Comparison of ENCODE assay signal across 15 mouse cellular contexts in the genomic region with DNA sequence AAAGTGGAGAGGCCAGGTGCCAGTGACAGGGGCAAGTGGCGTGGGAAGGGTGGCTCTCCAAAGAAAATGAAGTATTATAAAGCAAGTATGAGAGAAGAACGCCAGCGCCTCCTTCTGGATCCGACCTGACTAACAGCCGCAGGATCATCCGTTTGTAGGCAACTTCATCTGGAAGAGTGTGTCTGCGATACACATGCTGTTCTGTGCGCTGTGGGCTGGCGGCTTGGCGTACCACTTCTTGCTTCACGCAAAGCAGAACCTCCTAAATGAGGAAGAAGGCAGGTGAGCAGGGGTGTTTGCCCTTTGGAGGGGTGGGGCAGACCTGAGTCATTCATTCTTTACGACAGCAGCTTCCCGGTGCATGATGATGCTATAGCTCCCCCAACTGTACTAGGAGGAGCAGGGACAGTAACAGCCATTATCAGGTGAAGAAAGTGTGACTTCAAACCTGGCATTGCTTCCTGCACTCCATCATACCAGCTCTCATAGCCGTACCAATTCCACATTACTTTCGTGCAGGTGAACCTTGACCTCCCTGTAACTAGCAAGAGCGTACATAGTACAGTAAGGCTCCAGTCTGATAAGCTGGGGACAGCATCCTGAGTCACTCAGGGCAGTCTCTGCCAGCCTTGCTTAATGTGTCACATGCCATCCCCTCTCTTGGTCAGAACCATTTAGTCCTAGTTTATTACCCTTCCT. TPM values are rescaled to one million over a fixed set of nuclear protein-coding genes. Genes with fewer than 3 reads are reported as not detected.
A peak's percentile ranks its signal among the peaks of the same experiment; 100 is the strongest.
DNase-seq lines count a peak whose midpoint lies in the region; ATAC-seq and TF ChIP-seq lines count a peak whose summit lies in the region.
"Had no signal": no experiment of that assay in that cellular context is flagged by ENCODE, and none has a peak within 500 bp of the region (broad histone marks: within the 10 kb centered on the region; RNA-seq: fewer than 3 reads in every experiment).

No protein-coding gene starts in this region.

- no peak overlapping the region for H3K4me3 ChIP-seq in intestine, embryonic 14.5 days (ENCODE audit: low read depth, low read length)
- H3K4me3 ChIP-seq in cerebellum, adult 2 months (replicated peaks; ENCODE audit: insufficient read depth, low read depth, low read length) = no peak overlapping the region
- H3K4me3 ChIP-seq: hindbrain, embryonic 12.5 days; midbrain, embryonic 10.5 days; myocyte had no signal

- H3K9me3 ChIP-seq in intestine, embryonic 14.5 days (ENCODE audit: control insufficient read depth, low read length) = no peaks in the 10 kb centered on the region
- H3K9me3 ChIP-seq: hindbrain, embryonic 12.5 days; midbrain, embryonic 10.5 days had no signal

- H3K36me3 ChIP-seq in intestine, embryonic 14.5 days (ENCODE audit: control insufficient read depth, insufficient read depth, low read length) = no peaks in the 10 kb centered on the region
- H3K36me3 ChIP-seq: hindbrain, embryonic 12.5 days had no signal

- H3K27ac ChIP-seq in intestine, embryonic 14.5 days (ENCODE audit: low read depth) = no peak overlapping the region
- H3K27ac ChIP-seq in cerebellum, adult 2 months (ENCODE audit: insufficient read depth, low read length) = no peak overlapping the region
- H3K27ac ChIP-seq: hindbrain, embryonic 12.5 days; midbrain, embryonic 10.5 days had no signal

- no peak overlapping the region for H3K4me2 ChIP-seq in intestine, embryonic 14.5 days (ENCODE audit: low read length)
- H3K4me2 ChIP-seq: heart, embryonic 11.5 days; hindbrain, embryonic 12.5 days had no signal

- no peaks in the 10 kb centered on the region for H3K4me1 ChIP-seq in intestine, embryonic 14.5 days (replicated peaks; ENCODE audit: control insufficient read depth, insufficient read depth, low read length)
- H3K4me1 ChIP-seq in cerebellum, adult 2 months (ENCODE audit: control insufficient read depth, insufficient read depth, low read length) = no peaks in the 10 kb centered on the region
- H3K4me1 ChIP-seq: hindbrain, embryonic 12.5 days; midbrain, embryonic 10.5 days had no signal

- DNase-seq in adrenal gland, adult 8-10 months = peak; percentile 35
- no peak for DNase-seq in adrenal gland, postnatal 25 days
- DNase-seq in lung, postnatal 10 days = peak; percentile 14
- DNase-seq in lung, adult 18-20 months = no peak
- DNase-seq in intestine, embryonic 14.5 days (ENCODE audit: low spot score) = no peak
- DNase-seq in Muller cell, postnatal 12 days (ENCODE audit: inconsistent ontology term) = no peak
- no peak for DNase-seq in cerebellum, adult 2 months
- no peak for DNase-seq in urinary bladder, postnatal 25 days (ENCODE audit: low spot score)
- DNase-seq: B cell, adult 2 months; lung, adult 2 months; thymus, adult 18-20 months had no signal

- no peak for TF ChIP-seq POLR2A in cerebellum, adult 2 months (IDR thresholded peaks at IDR 0.05; ENCODE audit: borderline replicate concordance, insufficient read depth, low read length)

- H3K27me3 ChIP-seq in intestine, embryonic 14.5 days (replicated peaks; ENCODE audit: control insufficient read depth, insufficient read depth, low read length) = no peaks in the 10 kb centered on the region
- H3K27me3 ChIP-seq in cerebellum, adult 2 months (ENCODE audit: control insufficient read depth, insufficient read depth, low read length) = no peaks in the 10 kb centered on the region
- H3K27me3 ChIP-seq: hindbrain, embryonic 12.5 days had no signal

- WGBS in intestine, embryonic 14.5 days = 54% methylated on average over 16 of the region's 16 CpGs
- 59% methylated on average over 16 of the region's 16 CpGs for WGBS in cerebellum, adult 2 months

- TF ChIP-seq CTCF in cerebellum, adult 2 months (IDR thresholded peaks at IDR 0.05; ENCODE audit: borderline replicate concordance, insufficient read depth, low read depth, low read length) = no peak

- ATAC-seq in intestine, embryonic 14.5 days (replicated peaks; ENCODE audit: low FRiP score, low TSS enrichment, low read depth) = peak; percentile 45

- H3K9ac ChIP-seq in intestine, embryonic 14.5 days (ENCODE audit: low read length) = no peak overlapping the region
- H3K9ac ChIP-seq: hindbrain, embryonic 12.5 days had no signal

RNA-seq across cellular contexts. Expression of gene Tmem220, which starts 6.1 kb away (rescaled TPM):
- total RNA-seq in adrenal gland, adult 8-10 months (2022) = 10 to 100 TPM in 1 of 4 experiments, 1 to 10 TPM in 3; 8.1 to 10.0 (median 9.4) TPM
- 6.8 and 7.0 TPM in 2 replicates for total RNA-seq in adrenal gland, postnatal 25 days (2021)
- polyA plus RNA-seq in intestine, embryonic 14.5 days (2014; fragmentation: Nextera tagmentation; extraction: Ambion mirVana) = 1.1 and 1.2 TPM in 2 replicates
- polyA plus RNA-seq in cerebellum, adult 2 months (2012; rRNA removed) = 0.75 and 1.5 TPM in 2 replicates

RNA-seq across cellular contexts. Expression of gene Adprm, which starts 21.3 kb away (rescaled TPM):
- 10 to 100 TPM; 23.4 to 37.2 (median 30.9) TPM for total RNA-seq in adrenal gland, adult 8-10 months (2022)
- 26.2 and 27.3 TPM in 2 replicates for total RNA-seq in adrenal gland, postnatal 25 days (2021)
- polyA plus RNA-seq in intestine, embryonic 14.5 days (2014; fragmentation: Nextera tagmentation; extraction: Ambion mirVana) = 25.3 and 28.2 TPM in 2 replicates
- 28.9 and 29.0 TPM in 2 replicates for polyA plus RNA-seq in cerebellum, adult 2 months (2012; rRNA removed)

RNA-seq across cellular contexts. Expression of gene Sco1, which starts 21.4 kb away (rescaled TPM):
- total RNA-seq in adrenal gland, adult 8-10 months (2022) = 10 to 100 TPM; 20.1 to 26.5 (median 21.6) TPM
- total RNA-seq in adrenal gland, postnatal 25 days (2021) = 19.9 and 21.0 TPM in 2 replicates
- polyA plus RNA-seq in intestine, embryonic 14.5 days (2014; fragmentation: Nextera tagmentation; extraction: Ambion mirVana) = 18.1 and 20.4 TPM in 2 replicates
- 7.4 and 8.6 TPM in 2 replicates for polyA plus RNA-seq in cerebellum, adult 2 months (2012; rRNA removed)

RNA-seq across cellular contexts. Expression of gene Myh3, which starts 47.0 kb away (rescaled TPM):
- total RNA-seq in adrenal gland, adult 8-10 months (2022) = under 1 TPM in 3 of 4 experiments, not detected in 1; 0.05 to 0.17 (median 0.09) TPM
- total RNA-seq in adrenal gland, postnatal 25 days (2021) = not detected in 2 replicates
- polyA plus RNA-seq in intestine, embryonic 14.5 days (2014; fragmentation: Nextera tagmentation; extraction: Ambion mirVana) = 0.30 and 0.46 TPM in 2 replicates
- polyA plus RNA-seq in cerebellum, adult 2 months (2012; rRNA removed) = 0.08 and 0.11 TPM in 2 replicates

Comparison
In these comparisons a context has a peak if more than half of its experiments do, and no peak if none do; other contexts are left out.
1. DNase-seq: peak in adrenal gland, adult 8-10 months (single experiment) and lung, postnatal 10 days (single experiment); none in adrenal gland, postnatal 25 days (single experiment), lung, adult 18-20 months (0 of 2), intestine, embryonic 14.5 days (single experiment), Muller cell, postnatal 12 days (single experiment), cerebellum, adult 2 months (0 of 2) and urinary bladder, postnatal 25 days (single experiment).